19 mouse cellular contexts compared by ENCODE assay signal in the genomic region with DNA sequence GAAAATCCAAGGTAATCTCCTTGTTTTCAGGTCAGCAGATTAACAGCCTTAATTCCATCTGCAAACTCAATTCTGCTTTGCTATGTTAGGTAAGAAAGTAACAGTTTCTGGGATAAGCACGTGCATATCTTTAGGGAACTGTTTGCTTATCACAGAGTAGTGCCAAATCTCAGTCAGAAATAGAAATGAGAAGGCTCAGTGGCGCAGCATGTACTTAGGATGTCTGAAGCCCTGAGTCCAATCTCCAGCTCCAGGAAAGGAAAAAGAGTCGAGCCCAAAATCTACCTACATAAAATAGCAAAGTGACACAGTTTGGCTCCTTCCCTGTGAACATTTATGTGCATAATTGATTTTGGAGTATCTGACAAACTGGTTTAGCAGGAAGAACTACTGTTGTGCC.
DNase-seq lines count a peak whose midpoint lies in the region; ATAC-seq and TF ChIP-seq lines count a peak whose summit lies in the region.
"Had no signal": no experiment of that assay in that cellular context is flagged by ENCODE, and none has a peak within 500 bp of the region (broad histone marks: within the 10 kb centered on the region; RNA-seq: fewer than 3 reads in every experiment).

No protein-coding gene starts in this region.

- no peak for TF ChIP-seq EP300 in lung, postnatal 0 days (IDR thresholded peaks at IDR 0.05)

- H3K4me1 ChIP-seq in kidney, embryonic 15.5 days, result no peaks in the 10 kb centered on the region
- no peaks in the 10 kb centered on the region for H3K4me1 ChIP-seq in lung, postnatal 0 days (ENCODE audit: insufficient read depth, low read depth, low read length)
- H3K4me1 ChIP-seq in embryonic facial prominence, embryonic 13.5 days, result peaks cover 10% of the 10 kb centered on the region; the same call in 1 of the 2 replicates
- H3K4me1 ChIP-seq: heart, embryonic 10.5 days; neural tube, embryonic 12.5 days had no signal

- no peak for ATAC-seq in kidney, embryonic 15.5 days (replicated peaks; ENCODE audit: low FRiP score)
- ATAC-seq in lung, postnatal 0 days, result no peak
- ATAC-seq in embryonic facial prominence, embryonic 13.5 days (ENCODE audit: insufficient number of reproducible peaks, insufficient read depth, low FRiP score, low TSS enrichment, low read depth), result no peak
- ATAC-seq: hindbrain, embryonic 16.5 days; intestine, postnatal 0 days had no signal

- no peak overlapping the region for H3K4me2 ChIP-seq in kidney, embryonic 15.5 days
- 0 out of 2 replicates have a peak overlapping the region, but pooled peaks have one; percentile 8 for H3K4me2 ChIP-seq in lung, postnatal 0 days (replicated peaks; ENCODE audit: low read depth, low read length)
- no peak overlapping the region for H3K4me2 ChIP-seq in embryonic facial prominence, embryonic 13.5 days
- H3K4me2 ChIP-seq: limb, embryonic 15.5 days; neural tube, embryonic 12.5 days had no signal

- DNase-seq in kidney, postnatal 36 days, result no peak
- peak; percentile 14 for DNase-seq in lung, postnatal 0 days (ENCODE audit: low spot score)
- no peak for DNase-seq in lung, postnatal 25 days (ENCODE audit: low spot score)
- DNase-seq in telencephalon, adult 2 months (ENCODE audit: low read depth, low spot score), result peak; percentile 61
- no peak for DNase-seq in yolk sac, embryonic 10.5 days (ENCODE audit: low spot score)
- DNase-seq: cerebellum, adult 11 months; heart, postnatal 14 days; lung, postnatal 14 days; right cerebral cortex, postnatal 14 days; thymus, postnatal 14 days had no signal

- H3K9ac ChIP-seq in kidney, embryonic 15.5 days, result no peak overlapping the region
- H3K9ac ChIP-seq in lung, postnatal 0 days (replicated peaks; ENCODE audit: low read depth), result no peak overlapping the region
- H3K9ac ChIP-seq in embryonic facial prominence, embryonic 13.5 days, result no peak overlapping the region
- H3K9ac ChIP-seq: limb, embryonic 15.5 days; neural tube, embryonic 12.5 days had no signal

- TF ChIP-seq CTCF in lung, postnatal 0 days (IDR thresholded peaks at IDR 0.05), result no peak

- 66% methylated on average over 3 of the region's 3 CpGs for WGBS in kidney, embryonic 15.5 days
- WGBS in lung, postnatal 0 days, result 48% methylated on average over 3 of the region's 3 CpGs
- WGBS in embryonic facial prominence, embryonic 13.5 days, result 49% methylated on average over 3 of the region's 3 CpGs

- H3K27me3 ChIP-seq in kidney, embryonic 15.5 days, result no peaks in the 10 kb centered on the region
- no peaks in the 10 kb centered on the region for H3K27me3 ChIP-seq in lung, postnatal 0 days (replicated peaks; ENCODE audit: insufficient read depth, low read length)
- H3K27me3 ChIP-seq in embryonic facial prominence, embryonic 13.5 days, result no peaks in the 10 kb centered on the region
- H3K27me3 ChIP-seq: limb, embryonic 15.5 days; neural tube, embryonic 12.5 days had no signal

- no peaks in the 10 kb centered on the region for H3K9me3 ChIP-seq in kidney, embryonic 15.5 days (replicated peaks)
- H3K9me3 ChIP-seq in lung, postnatal 0 days (ENCODE audit: low read length), result no peaks in the 10 kb centered on the region
- no peaks in the 10 kb centered on the region for H3K9me3 ChIP-seq in embryonic facial prominence, embryonic 13.5 days
- H3K9me3 ChIP-seq: heart, embryonic 10.5 days; limb, embryonic 15.5 days; neural tube, embryonic 12.5 days had no signal

- H3K27ac ChIP-seq in kidney, embryonic 15.5 days, result peak overlapping the region; percentile 27; the same call in 1 of the 2 replicates
- no peak overlapping the region for H3K27ac ChIP-seq in lung, postnatal 0 days (ENCODE audit: low read length)
- peak overlapping the region; percentile 55; the same call in 1 of the 2 replicates for H3K27ac ChIP-seq in embryonic facial prominence, embryonic 13.5 days
- H3K27ac ChIP-seq: heart, embryonic 10.5 days; limb, embryonic 15.5 days; neural tube, embryonic 12.5 days; stomach, postnatal 0 days had no signal

- H3K4me3 ChIP-seq in kidney, embryonic 15.5 days (replicated peaks), result no peak overlapping the region
- H3K4me3 ChIP-seq in lung, postnatal 0 days (ENCODE audit: low read depth, low read length), result no peak overlapping the region
- no peak overlapping the region for H3K4me3 ChIP-seq in embryonic facial prominence, embryonic 13.5 days
- H3K4me3 ChIP-seq: erythroblast, embryonic 14.5 days; heart, embryonic 10.5 days; limb, embryonic 15.5 days; neural tube, embryonic 12.5 days had no signal

- H3K36me3 ChIP-seq in kidney, embryonic 15.5 days, result no peaks in the 10 kb centered on the region
- no peaks in the 10 kb centered on the region for H3K36me3 ChIP-seq in lung, postnatal 0 days (ENCODE audit: insufficient read depth, low read length)
- H3K36me3 ChIP-seq in embryonic facial prominence, embryonic 13.5 days, result no peaks in the 10 kb centered on the region
- H3K36me3 ChIP-seq: heart, embryonic 10.5 days; limb, embryonic 15.5 days; neural tube, embryonic 12.5 days had no signal

Comparison
In these comparisons a context has a peak if more than half of its experiments do, and no peak if none do; other contexts are left out.
1. DNase-seq: peak in lung, postnatal 0 days (single experiment) and telencephalon, adult 2 months (single experiment); none in kidney, postnatal 36 days (0 of 2), lung, postnatal 25 days (single experiment) and yolk sac, embryonic 10.5 days (single experiment).